ENCODE assay signal across 20 mouse cellular contexts in genomic region chr1:66288987-66289386, GRCm38 (mm10).
DNase-seq lines count a peak whose midpoint lies in the region; ATAC-seq and TF ChIP-seq lines count a peak whose summit lies in the region.
"Had no signal": no experiment of that assay in that cellular context is flagged by ENCODE, and none has a peak within 500 bp of the region (broad histone marks: within the 10 kb centered on the region; RNA-seq: fewer than 3 reads in every experiment).

No protein-coding gene starts in this region.

- TF ChIP-seq CTCF in hindbrain, postnatal 0 days (IDR thresholded peaks at IDR 0.05; ENCODE audit: low read depth) = no peak
- TF ChIP-seq CTCF in gastrocnemius, adult 2 months (IDR thresholded peaks at IDR 0.05) = no peak

- no peaks in the 10 kb centered on the region for H3K4me1 ChIP-seq in hindbrain, postnatal 0 days (ENCODE audit: insufficient read depth, low read length)
- H3K4me1 ChIP-seq in hindbrain, embryonic 10.5 days (replicated peaks) = no peaks in the 10 kb centered on the region
- H3K4me1 ChIP-seq: embryonic facial prominence, embryonic 15.5 days; forebrain, embryonic 10.5 days; heart, embryonic 13.5 days; hindbrain, embryonic 12.5 days had no signal

- no peaks in the 10 kb centered on the region for H3K9me3 ChIP-seq in hindbrain, postnatal 0 days (ENCODE audit: low read length)
- H3K9me3 ChIP-seq in hindbrain, embryonic 10.5 days = no peaks in the 10 kb centered on the region
- H3K9me3 ChIP-seq: embryonic facial prominence, embryonic 15.5 days; forebrain, embryonic 10.5 days; forebrain, embryonic 15.5 days; heart, embryonic 13.5 days; hindbrain, embryonic 12.5 days had no signal

- peak; percentile 25 for DNase-seq in hindbrain, postnatal 0 days (ENCODE audit: low spot score)
- no peak for DNase-seq in hindbrain, embryonic 10.5 days (ENCODE audit: low spot score)
- DNase-seq in cerebellum, adult 11 months = peak; percentile 17
- DNase-seq in cerebellum, adult 8-10 months = peak; percentile 37
- DNase-seq in cerebellum, postnatal 14 days = peak; percentile 26 to 62
- no peak for DNase-seq in lung, postnatal 36 days
- DNase-seq in ovary, postnatal 10 days (ENCODE audit: low spot score) = no peak
- DNase-seq in gastrocnemius, adult 2 months = no peak
- DNase-seq: adrenal gland, postnatal 14 days; gastrocnemius, postnatal 25 days; heart, adult 11 months; heart, postnatal 36 days; kidney, adult 11 months had no signal

- WGBS in hindbrain, postnatal 0 days = 69% methylated on average over 4 of the region's 4 CpGs
- WGBS in hindbrain, embryonic 10.5 days = 90% methylated on average over 4 of the region's 4 CpGs

- no peak overlapping the region for H3K4me2 ChIP-seq in hindbrain, postnatal 0 days (ENCODE audit: low read depth, low read length)
- H3K4me2 ChIP-seq: embryonic facial prominence, embryonic 15.5 days; forebrain, embryonic 15.5 days; heart, embryonic 13.5 days; hindbrain, embryonic 12.5 days had no signal

- H3K9ac ChIP-seq in hindbrain, postnatal 0 days (replicated peaks; ENCODE audit: low read length) = no peak overlapping the region
- H3K9ac ChIP-seq: embryonic facial prominence, embryonic 15.5 days; forebrain, embryonic 15.5 days; heart, embryonic 13.5 days; hindbrain, embryonic 12.5 days had no signal

- no peaks in the 10 kb centered on the region for H3K27me3 ChIP-seq in hindbrain, postnatal 0 days (ENCODE audit: insufficient read depth, low read length)
- H3K27me3 ChIP-seq in hindbrain, embryonic 10.5 days (ENCODE audit: insufficient read depth, poor library complexity, severe bottlenecking) = no peaks in the 10 kb centered on the region
- H3K27me3 ChIP-seq: embryonic facial prominence, embryonic 15.5 days; forebrain, embryonic 15.5 days; heart, embryonic 13.5 days; hindbrain, embryonic 12.5 days had no signal

- H3K36me3 ChIP-seq in hindbrain, postnatal 0 days (ENCODE audit: insufficient read depth, low read length) = no peaks in the 10 kb centered on the region
- no peaks in the 10 kb centered on the region for H3K36me3 ChIP-seq in hindbrain, embryonic 10.5 days
- H3K36me3 ChIP-seq: embryonic facial prominence, embryonic 15.5 days; forebrain, embryonic 10.5 days; forebrain, embryonic 15.5 days; heart, embryonic 13.5 days; hindbrain, embryonic 12.5 days had no signal

- H3K4me3 ChIP-seq in hindbrain, postnatal 0 days (ENCODE audit: low read length) = no peak overlapping the region
- no peak overlapping the region for H3K4me3 ChIP-seq in hindbrain, embryonic 10.5 days
- no peak overlapping the region for H3K4me3 ChIP-seq in gastrocnemius, adult 2 months
- H3K4me3 ChIP-seq: embryonic facial prominence, embryonic 15.5 days; erythroblast, embryonic 14.5 days; forebrain, embryonic 10.5 days; forebrain, embryonic 15.5 days; heart, embryonic 13.5 days; hindbrain, embryonic 12.5 days had no signal

- ATAC-seq in hindbrain, postnatal 0 days = no peak
- ATAC-seq: forebrain, embryonic 15.5 days; hindbrain, embryonic 16.5 days had no signal

- no peak overlapping the region for H3K27ac ChIP-seq in hindbrain, postnatal 0 days
- no peak overlapping the region for H3K27ac ChIP-seq in hindbrain, embryonic 10.5 days
- no peak overlapping the region for H3K27ac ChIP-seq in gastrocnemius, adult 2 months
- H3K27ac ChIP-seq: embryonic facial prominence, embryonic 15.5 days; forebrain, embryonic 10.5 days; forebrain, embryonic 15.5 days; heart, embryonic 13.5 days; hindbrain, embryonic 12.5 days had no signal

- intact Hi-C loops in gastrocnemius, adult 2 months (cut with DNase I) = no loop called here

Comparison
In these comparisons a context has a peak if more than half of its experiments do, and no peak if none do; other contexts are left out.
1. DNase-seq: peak in hindbrain, postnatal 0 days (single experiment), cerebellum, adult 11 months (single experiment), cerebellum, adult 8-10 months (single experiment) and cerebellum, postnatal 14 days (2 of 2); none in hindbrain, embryonic 10.5 days (single experiment), lung, postnatal 36 days (single experiment), ovary, postnatal 10 days (single experiment) and gastrocnemius, adult 2 months (single experiment).